Mouse (Mus musculus): Measurements from ENCODE around the gene Tnni3k. TPM values are rescaled to one million over a fixed set of nuclear protein-coding genes. Genes with fewer than 3 reads are reported as not detected.
A peak's percentile ranks its signal among the peaks of the same experiment; 100 is the strongest.

Tnni3k gene
- polyA plus RNA-seq, 1 experiment: 0.05 TPM

- TF ChIP-seq CTCF (conservative IDR thresholded peaks at IDR 0.05; ENCODE audit: insufficient read depth, insufficient read length, low read depth, low read length): peak; percentile 76
- TF ChIP-seq POLR2A (IDR thresholded peaks at IDR 0.05; ENCODE audit: low read depth, low read length): no peak
- H3K4me3 ChIP-seq (ENCODE audit: insufficient read depth, low read depth, low read length): no peak overlapping the region
- H3K36me3 ChIP-seq (ENCODE audit: control insufficient read depth, insufficient read depth, low read length): no peaks in the 10 kb centered on the region
- peak; percentile 32 for DNase-seq
- WGBS: 9% methylated on average over 7 of the region's 7 CpGs
- no peak overlapping the region for H3K27ac ChIP-seq (ENCODE audit: insufficient read depth, low read depth, low read length)
- H3K27me3 ChIP-seq (replicated peaks; ENCODE audit: control insufficient read depth, insufficient read depth, low read length): no peaks in the 10 kb centered on the region
- no peaks in the 10 kb centered on the region for H3K4me1 ChIP-seq (ENCODE audit: control insufficient read depth, insufficient read depth, low read length)
These were observed 237.5 kb downstream of the Tnni3k start for GRCm38 (mm10) chr3:154817732-154818131.

GRCm38 (mm10) chr3:154816801-154817625, 238.2 kb downstream of the Tnni3k start:
- no peak for TF ChIP-seq CTCF (conservative IDR thresholded peaks at IDR 0.05; ENCODE audit: insufficient read depth, insufficient read length, low read depth, low read length)
- TF ChIP-seq POLR2A (IDR thresholded peaks at IDR 0.05; ENCODE audit: low read depth, low read length): no peak
- no peaks in the 10 kb centered on the region for H3K36me3 ChIP-seq (ENCODE audit: control insufficient read depth, insufficient read depth, low read length)
- H3K27ac ChIP-seq (ENCODE audit: insufficient read depth, low read depth, low read length): no peak overlapping the region
- no peak for DNase-seq
- no peak overlapping the region for H3K4me3 ChIP-seq (ENCODE audit: insufficient read depth, low read depth, low read length)
- no peaks in the 10 kb centered on the region for H3K27me3 ChIP-seq (replicated peaks; ENCODE audit: control insufficient read depth, insufficient read depth, low read length)
- H3K4me1 ChIP-seq (ENCODE audit: control insufficient read depth, insufficient read depth, low read length): no peaks in the 10 kb centered on the region
- WGBS: 42% methylated on average over 19 of the region's 19 CpGs

- TF ChIP-seq CTCF (conservative IDR thresholded peaks at IDR 0.05; ENCODE audit: insufficient read depth, insufficient read length, low read depth, low read length): no peak
- no peak for TF ChIP-seq POLR2A (IDR thresholded peaks at IDR 0.05; ENCODE audit: low read depth, low read length)
- 63% methylated on average over 3 of the region's 3 CpGs for WGBS
- no peak for DNase-seq
- Histone ChIP-seq H3K4me1 (ENCODE audit: control insufficient read depth, insufficient read depth, low read length) (no peaks in the 10 kb centered on the region), H3K27me3 (replicated peaks; ENCODE audit: control insufficient read depth, insufficient read depth, low read length) (no peaks in the 10 kb centered on the region), H3K36me3 (ENCODE audit: control insufficient read depth, insufficient read depth, low read length) (no peaks in the 10 kb centered on the region), H3K4me3 (ENCODE audit: insufficient read depth, low read depth, low read length) (no peak overlapping the region), H3K27ac (ENCODE audit: insufficient read depth, low read depth, low read length) (no peak overlapping the region)
These were observed 239.0 kb downstream of the Tnni3k start for GRCm38 (mm10) chr3:154816231-154816630.

GRCm38 (mm10) chr3:154815606-154816005, 239.6 kb downstream of the Tnni3k start:
- DNase-seq: no peak
- no peak overlapping the region for H3K27ac ChIP-seq (ENCODE audit: insufficient read depth, low read depth, low read length)
- H3K27me3 ChIP-seq (replicated peaks; ENCODE audit: control insufficient read depth, insufficient read depth, low read length): no peaks in the 10 kb centered on the region
- WGBS: 35% methylated on average over 2 of the region's 2 CpGs
- H3K4me3 ChIP-seq (ENCODE audit: insufficient read depth, low read depth, low read length): no peak overlapping the region
- H3K36me3 ChIP-seq (ENCODE audit: control insufficient read depth, insufficient read depth, low read length): no peaks in the 10 kb centered on the region
- no peaks in the 10 kb centered on the region for H3K4me1 ChIP-seq (ENCODE audit: control insufficient read depth, insufficient read depth, low read length)
- TF ChIP-seq POLR2A (IDR thresholded peaks at IDR 0.05; ENCODE audit: low read depth, low read length): no peak
- TF ChIP-seq CTCF (conservative IDR thresholded peaks at IDR 0.05; ENCODE audit: insufficient read depth, insufficient read length, low read depth, low read length): no peak

GRCm38 (mm10) chr3:154812893-154813292, 242.3 kb downstream of the Tnni3k start:
- 43% methylated on average over 1 of the region's 1 CpGs for WGBS
- Histone ChIP-seq H3K4me1 (ENCODE audit: control insufficient read depth, insufficient read depth, low read length) (no peaks in the 10 kb centered on the region), H3K27me3 (replicated peaks; ENCODE audit: control insufficient read depth, insufficient read depth, low read length) (no peaks in the 10 kb centered on the region), H3K36me3 (ENCODE audit: control insufficient read depth, insufficient read depth, low read length) (no peaks in the 10 kb centered on the region), H3K27ac (ENCODE audit: insufficient read depth, low read depth, low read length) (no peak overlapping the region), H3K4me3 (ENCODE audit: insufficient read depth, low read depth, low read length) (no peak overlapping the region)
- no peak for TF ChIP-seq POLR2A (IDR thresholded peaks at IDR 0.05; ENCODE audit: low read depth, low read length)
- no peak for TF ChIP-seq CTCF (conservative IDR thresholded peaks at IDR 0.05; ENCODE audit: insufficient read depth, insufficient read length, low read depth, low read length)
- no peak for DNase-seq

GRCm38 (mm10) chr3:154811833-154812232, 243.4 kb downstream of the Tnni3k start:
- H3K27me3 ChIP-seq (replicated peaks; ENCODE audit: control insufficient read depth, insufficient read depth, low read length): no peaks in the 10 kb centered on the region
- no peak overlapping the region for H3K27ac ChIP-seq (ENCODE audit: insufficient read depth, low read depth, low read length)
- DNase-seq: no peak
- no peak overlapping the region for H3K4me3 ChIP-seq (ENCODE audit: insufficient read depth, low read depth, low read length)
- WGBS: 64% methylated on average over 9 of the region's 9 CpGs
- no peaks in the 10 kb centered on the region for H3K36me3 ChIP-seq (ENCODE audit: control insufficient read depth, insufficient read depth, low read length)
- H3K4me1 ChIP-seq (ENCODE audit: control insufficient read depth, insufficient read depth, low read length): no peaks in the 10 kb centered on the region
- TF ChIP-seq POLR2A (IDR thresholded peaks at IDR 0.05; ENCODE audit: low read depth, low read length) (no peak), CTCF (conservative IDR thresholded peaks at IDR 0.05; ENCODE audit: insufficient read depth, insufficient read length, low read depth, low read length) (no peak)

GRCm38 (mm10) chr3:154811281-154811680, 243.9 kb downstream of the Tnni3k start:
- Histone ChIP-seq H3K4me3 (ENCODE audit: insufficient read depth, low read depth, low read length) (no peak overlapping the region), H3K36me3 (ENCODE audit: control insufficient read depth, insufficient read depth, low read length) (no peaks in the 10 kb centered on the region), H3K4me1 (ENCODE audit: control insufficient read depth, insufficient read depth, low read length) (no peaks in the 10 kb centered on the region), H3K27ac (ENCODE audit: insufficient read depth, low read depth, low read length) (no peak overlapping the region), H3K27me3 (replicated peaks; ENCODE audit: control insufficient read depth, insufficient read depth, low read length) (no peaks in the 10 kb centered on the region)
- WGBS: 55% methylated on average over 9 of the region's 9 CpGs
- no peak for DNase-seq
- no peak for TF ChIP-seq POLR2A (IDR thresholded peaks at IDR 0.05; ENCODE audit: low read depth, low read length)
- TF ChIP-seq CTCF (conservative IDR thresholded peaks at IDR 0.05; ENCODE audit: insufficient read depth, insufficient read length, low read depth, low read length): no peak
